Mouse (Mus musculus) lung, postnatal 0 days (tissue): ENCODE results near the gene Lmtk3.

Source experiments
- CTCF ChIP-seq: IDR thresholded peaks from 2 replicates; pipeline ENCODE4 v1.5.1; 2016; ENCODE audit warnings: antibody characterized with exemption, mild to moderate bottlenecking
- EP300 ChIP-seq: IDR thresholded peaks from 2 replicates; pipeline ENCODE4 v1.6.1; 2016; ENCODE audit warnings: antibody characterized with exemption, mild to moderate bottlenecking, control low read depth

GRCm38 (mm10) chr7:45815323-45815983 is 31.9 kb downstream of the Lmtk3 start:
- TF ChIP-seq EP300, result no peak
- no peak for TF ChIP-seq CTCF
